Mouse (Mus musculus) ES-Bruce4 (cell line): ENCODE results near the gene Ror2.

Source experiments
- CTCF ChIP-seq: IDR thresholded peaks from one replicate; pipeline ENCODE4 v1.8.1; 2011; ENCODE audit warnings: low read depth, low read length
- EP300 ChIP-seq: IDR thresholded peaks from 2 replicates; pipeline ENCODE4 v1.6.1; 2011; ENCODE audit warnings: low read depth, low read length; ENCODE audit not compliant: insufficient read depth
- POLR2A ChIP-seq: IDR thresholded peaks from one replicate; pipeline ENCODE4 v1.8.1; 2011; ENCODE audit warnings: low read length; ENCODE audit not compliant: insufficient read depth

DNA sequence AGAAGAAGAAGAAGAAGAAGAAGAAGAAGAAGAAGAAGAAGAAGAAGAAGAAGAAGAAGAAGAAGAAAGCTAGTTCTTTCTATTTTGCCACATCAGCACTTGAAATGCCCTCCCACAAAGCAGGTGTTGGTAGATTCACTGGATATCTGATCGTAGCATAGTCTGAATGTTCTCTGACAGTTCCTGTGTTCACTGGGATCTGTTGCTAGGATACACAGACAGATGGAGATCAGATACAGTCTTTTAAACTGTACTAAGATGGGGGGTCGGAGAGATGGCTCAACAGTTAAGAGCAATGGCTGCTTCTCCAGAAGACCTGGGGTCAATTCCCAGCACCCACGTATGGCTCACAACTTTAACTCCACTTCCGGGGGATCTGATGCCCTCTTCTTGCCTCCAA is 85.8 kb downstream of the Ror2 start:
- TF ChIP-seq CTCF (no peak), EP300 (no peak), POLR2A (no peak)
